Mouse (Mus musculus): ENCODE data around the gene Uqcrc2. TPM values are rescaled to one million over a fixed set of nuclear protein-coding genes. Genes with fewer than 3 reads are reported as not detected.

Gene Uqcrc2
- total and polyA plus RNA-seq, 2 experiments from 2014 or later: 751 to 812 TPM

- TF ChIP-seq EP300 (IDR thresholded peaks at IDR 0.05; ENCODE audit: low read depth): no peak
- no peak for TF ChIP-seq CTCF (IDR thresholded peaks at IDR 0.05; ENCODE audit: low read depth)
- WGBS: 2% methylated on average over 42 of the region's 42 CpGs
- peak overlapping the region; percentile 88 for H3K27ac ChIP-seq (ENCODE audit: low read depth)
- H3K36me3 ChIP-seq (replicated peaks; ENCODE audit: control insufficient read depth, insufficient read depth, low read length): no peaks in the 10 kb centered on the region
- H3K4me3 ChIP-seq (ENCODE audit: low read depth, low read length): peak overlapping the region; percentile 89
- H3K4me2 ChIP-seq (ENCODE audit: low read depth, low read length): peak overlapping the region; percentile 69
- peaks cover 48% of the 10 kb centered on the region for H3K4me1 ChIP-seq (ENCODE audit: control insufficient read depth, insufficient read depth)
- DNase-seq (ENCODE audit: low spot score): no peak
- H3K9ac ChIP-seq (replicated peaks; ENCODE audit: low read depth, low read length): peak overlapping the region; percentile 90
- no peaks in the 10 kb centered on the region for H3K27me3 ChIP-seq (ENCODE audit: control insufficient read depth, insufficient read depth, low read length)
- peak; percentile 24; the same call in 1 of the 2 replicates for ATAC-seq (ENCODE audit: insufficient read depth, low read depth)
- no peaks in the 10 kb centered on the region for H3K9me3 ChIP-seq (replicated peaks; ENCODE audit: control insufficient read depth, low read length)
These were observed 43.0 kb downstream of the Uqcrc2 start for GRCm38 (mm10) chr7:120677764-120678531.

- Histone ChIP-seq H3K9ac (replicated peaks; ENCODE audit: low read depth, low read length) (no peak overlapping the region; the same call in 1 of the 2 replicates), H3K4me3 (ENCODE audit: low read depth, low read length) (peak overlapping the region; percentile 89), H3K27ac (ENCODE audit: low read depth) (no peak overlapping the region), H3K27me3 (ENCODE audit: control insufficient read depth, insufficient read depth, low read length) (no peaks in the 10 kb centered on the region), H3K4me1 (ENCODE audit: control insufficient read depth, insufficient read depth) (peaks cover 48% of the 10 kb centered on the region), H3K4me2 (ENCODE audit: low read depth, low read length) (peak overlapping the region; percentile 69), H3K9me3 (replicated peaks; ENCODE audit: control insufficient read depth, low read length) (no peaks in the 10 kb centered on the region), H3K36me3 (replicated peaks; ENCODE audit: control insufficient read depth, insufficient read depth, low read length) (no peaks in the 10 kb centered on the region)
- DNase-seq (ENCODE audit: low spot score): no peak
- TF ChIP-seq CTCF (IDR thresholded peaks at IDR 0.05; ENCODE audit: low read depth): no peak
- ATAC-seq (ENCODE audit: insufficient read depth, low read depth): no peak
- 31% methylated on average over 8 of the region's 8 CpGs for WGBS
These were observed 44.0 kb downstream of the Uqcrc2 start for GRCm38 (mm10) chr7:120679023-120679422.

- no peak overlapping the region for H3K9ac ChIP-seq (replicated peaks; ENCODE audit: low read depth, low read length)
- ATAC-seq (ENCODE audit: insufficient read depth, low read depth) (no peak), DNase-seq (ENCODE audit: low spot score) (no peak)
- 16% methylated on average over 4 of the region's 4 CpGs for WGBS
- H3K9me3 ChIP-seq (replicated peaks; ENCODE audit: control insufficient read depth, low read length): no peaks in the 10 kb centered on the region
- H3K27me3 ChIP-seq (ENCODE audit: control insufficient read depth, insufficient read depth, low read length): no peaks in the 10 kb centered on the region
- H3K4me2 ChIP-seq (ENCODE audit: low read depth, low read length): no peak overlapping the region
- H3K4me3 ChIP-seq (ENCODE audit: low read depth, low read length): no peak overlapping the region
- no peak for TF ChIP-seq CTCF (IDR thresholded peaks at IDR 0.05; ENCODE audit: low read depth)
- no peak for TF ChIP-seq EP300 (IDR thresholded peaks at IDR 0.05; ENCODE audit: low read depth)
- peak overlapping the region; percentile 38; the same call in 1 of the 2 replicates for H3K27ac ChIP-seq (ENCODE audit: low read depth)
- no peaks in the 10 kb centered on the region for H3K36me3 ChIP-seq (replicated peaks; ENCODE audit: control insufficient read depth, insufficient read depth, low read length)
- H3K4me1 ChIP-seq (ENCODE audit: control insufficient read depth, insufficient read depth): peaks cover 64% of the 10 kb centered on the region
These were observed 47.0 kb downstream of the Uqcrc2 start for GRCm38 (mm10) chr7:120682002-120682401.

- no peak for TF ChIP-seq EP300 (IDR thresholded peaks at IDR 0.05; ENCODE audit: low read depth)
- TF ChIP-seq CTCF (IDR thresholded peaks at IDR 0.05; ENCODE audit: low read depth): no peak
- H3K27ac ChIP-seq (ENCODE audit: low read depth): no peak overlapping the region
- no peaks in the 10 kb centered on the region for H3K36me3 ChIP-seq (replicated peaks; ENCODE audit: control insufficient read depth, insufficient read depth, low read length)
- no peak overlapping the region for H3K4me2 ChIP-seq (ENCODE audit: low read depth, low read length)
- DNase-seq (ENCODE audit: low spot score) (no peak), ATAC-seq (ENCODE audit: insufficient read depth, low read depth) (no peak)
- H3K4me3 ChIP-seq (ENCODE audit: low read depth, low read length): no peak overlapping the region
- H3K4me1 ChIP-seq (ENCODE audit: control insufficient read depth, insufficient read depth): peaks cover 52% of the 10 kb centered on the region
- no peaks in the 10 kb centered on the region for H3K9me3 ChIP-seq (replicated peaks; ENCODE audit: control insufficient read depth, low read length)
- H3K9ac ChIP-seq (replicated peaks; ENCODE audit: low read depth, low read length): no peak overlapping the region
- no peaks in the 10 kb centered on the region for H3K27me3 ChIP-seq (ENCODE audit: control insufficient read depth, insufficient read depth, low read length)
- WGBS: 39% methylated on average over 2 of the region's 2 CpGs
These were observed 49.8 kb downstream of the Uqcrc2 start for GRCm38 (mm10) chr7:120684731-120685161.

- Histone ChIP-seq H3K4me1 (ENCODE audit: control insufficient read depth, insufficient read depth) (peaks cover 50% of the 10 kb centered on the region), H3K4me2 (ENCODE audit: low read depth, low read length) (no peak overlapping the region), H3K27ac (ENCODE audit: low read depth) (peak overlapping the region; percentile 7; the same call in 1 of the 2 replicates), H3K4me3 (ENCODE audit: low read depth, low read length) (no peak overlapping the region), H3K9ac (replicated peaks; ENCODE audit: low read depth, low read length) (no peak overlapping the region), H3K27me3 (ENCODE audit: control insufficient read depth, insufficient read depth, low read length) (no peaks in the 10 kb centered on the region), H3K36me3 (replicated peaks; ENCODE audit: control insufficient read depth, insufficient read depth, low read length) (no peaks in the 10 kb centered on the region), H3K9me3 (replicated peaks; ENCODE audit: control insufficient read depth, low read length) (no peaks in the 10 kb centered on the region)
- TF ChIP-seq CTCF (IDR thresholded peaks at IDR 0.05; ENCODE audit: low read depth) (no peak), EP300 (IDR thresholded peaks at IDR 0.05; ENCODE audit: low read depth) (no peak)
- no peak for ATAC-seq (ENCODE audit: insufficient read depth, low read depth)
- 70% methylated on average over 6 of the region's 6 CpGs for WGBS
- no peak for DNase-seq (ENCODE audit: low spot score)
These were observed 50.3 kb downstream of the Uqcrc2 start for GRCm38 (mm10) chr7:120685227-120685626.
